Mouse (Mus musculus) leukemia stem cell, adult 10-12 weeks (primary cell): ENCODE data around the gene Paf1. TPM values are rescaled to one million over a fixed set of nuclear protein-coding genes. Genes with fewer than 3 reads are reported as not detected.

ENCODE experiments used
- polyA plus RNA-seq: library from polyadenylated mRNA; stranded (reverse); fragments of >175 nt; gene quantifications from 2 replicates; pipeline ENCODE4 v1.2.3, GENCODE M21; 2012; ENCODE audit warnings: low replicate concordance

Paf1 gene
- polyA plus RNA-seq, result 69.3 and 112 TPM in 2 replicates

DNA sequence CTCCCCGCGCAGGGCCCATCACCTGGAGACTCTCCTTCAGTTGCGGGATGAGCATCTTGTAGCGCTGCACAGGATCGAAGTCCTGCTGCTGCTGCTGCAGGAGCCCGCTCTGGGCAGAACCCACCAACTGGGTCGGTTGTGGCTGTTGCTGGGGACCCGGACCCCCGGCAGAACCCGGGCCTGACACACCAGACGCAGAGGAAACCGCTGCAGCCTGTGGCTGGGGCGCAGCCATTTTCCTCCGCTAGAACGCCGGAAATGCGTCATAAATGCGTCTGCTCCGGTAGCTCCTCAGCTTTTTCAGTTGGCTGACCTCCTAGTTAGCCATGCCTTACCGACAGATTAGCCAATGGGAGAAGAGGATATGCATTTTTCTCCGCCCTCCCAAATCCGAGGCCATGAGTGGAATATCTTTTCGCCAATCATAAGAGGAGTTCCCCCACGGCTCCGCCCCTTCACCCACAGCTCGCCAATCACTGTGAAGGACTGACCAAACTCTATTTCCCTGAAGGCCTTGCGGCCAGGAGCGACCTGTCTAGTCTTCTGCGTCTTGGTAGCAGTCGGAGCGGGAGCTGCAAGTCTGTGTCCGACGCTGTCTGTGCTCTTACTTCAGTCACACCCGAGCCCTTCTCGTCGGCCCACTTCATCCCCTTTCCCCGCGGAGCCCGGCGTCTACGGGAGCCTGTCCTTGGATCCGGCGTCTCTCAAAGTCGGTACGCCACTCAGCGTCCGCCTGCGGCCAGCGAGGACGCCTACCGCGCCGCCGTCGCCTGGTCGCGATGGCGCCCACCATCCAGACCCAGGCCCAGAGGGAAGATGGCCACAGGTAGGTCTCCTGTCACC, at the start of gene Paf1, which contains the start of gene Med29:
Gene Paf1, plus strand, starts transcription at position 523 of the 843 bp plus-strand sequence.
Gene Med29, minus strand, starts transcription at position 280 of the 843 bp plus-strand sequence.

DNA sequence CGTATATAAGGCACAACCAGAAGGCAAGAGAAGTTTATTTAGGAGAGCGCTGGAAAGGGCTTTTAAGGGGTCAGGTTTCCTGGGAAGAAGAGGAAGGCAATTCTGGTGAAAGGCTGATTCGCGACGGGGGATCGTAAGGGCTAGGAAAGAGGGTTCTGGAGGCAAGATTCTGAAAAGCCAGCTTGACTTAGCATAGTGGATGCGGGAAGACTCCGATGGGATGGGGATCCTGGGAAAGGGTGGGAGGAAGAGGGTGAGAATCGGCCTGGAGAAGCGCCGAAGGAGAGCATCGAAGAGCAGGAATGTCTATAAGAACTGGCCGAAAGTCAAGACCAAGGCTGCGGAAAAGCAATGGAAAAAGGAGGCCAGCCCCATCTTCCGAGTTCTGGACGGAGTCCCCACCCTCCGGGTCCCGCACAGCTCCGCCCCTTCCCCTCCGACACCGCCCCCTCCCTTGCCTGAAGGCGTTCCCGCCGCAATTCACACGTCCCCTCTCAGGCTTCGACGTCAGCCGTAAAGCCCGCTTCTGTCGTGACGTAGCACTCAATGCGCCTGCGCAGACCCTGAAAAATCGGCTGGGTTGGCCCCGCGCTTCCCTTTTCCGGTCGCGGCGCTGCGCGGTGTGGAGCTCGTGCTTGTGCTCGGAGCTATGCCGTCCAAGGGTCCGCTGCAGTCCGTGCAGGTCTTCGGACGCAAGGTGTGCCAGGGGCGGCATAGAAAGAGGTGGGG, 42.4 kb upstream of the Paf1 start, which contains the start of gene Rps16:
Gene Rps16, plus strand, starts transcription at position 498 of the 729 bp plus-strand sequence.

DNA sequence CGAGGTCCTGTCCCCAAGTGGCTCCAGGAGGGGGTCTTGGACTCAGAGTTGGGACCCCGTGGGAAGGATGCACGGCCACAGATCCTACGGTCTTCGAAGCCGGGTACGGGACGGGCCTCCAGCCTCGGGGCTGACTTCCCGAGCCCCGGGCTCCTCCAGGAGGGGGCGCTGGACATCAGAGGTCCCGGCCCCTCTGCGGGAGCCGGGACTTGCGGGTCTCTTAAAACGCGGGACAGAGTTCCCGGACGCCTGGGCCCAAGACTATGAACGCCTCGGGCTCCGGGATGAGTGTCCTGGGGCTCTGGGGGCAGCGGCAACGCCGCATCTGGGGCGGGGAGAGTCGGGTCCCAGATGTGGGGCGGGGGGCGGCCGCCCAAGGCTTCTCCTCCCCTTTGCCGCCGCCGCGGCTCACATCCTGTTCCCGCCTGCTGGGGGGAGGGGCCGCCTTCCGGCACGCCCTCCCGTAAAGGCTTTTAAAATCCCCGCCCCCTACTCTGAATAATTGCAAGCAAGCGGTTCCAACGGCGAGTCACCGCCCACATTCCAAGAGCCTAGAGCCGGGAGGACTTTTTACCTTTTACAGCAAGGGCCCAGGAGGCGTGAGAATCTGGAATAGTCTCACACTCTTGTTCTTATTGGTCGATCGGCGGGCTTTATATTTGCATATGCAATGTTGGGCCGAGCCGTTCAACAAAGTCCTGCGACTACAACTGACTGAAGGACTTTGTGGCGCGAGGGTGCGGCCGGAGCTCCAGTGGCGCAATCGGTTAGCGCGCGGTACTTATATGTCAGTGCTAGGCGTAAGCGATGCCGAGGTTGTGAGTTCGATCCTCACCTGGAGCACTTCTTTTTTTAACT, 20.3 kb upstream of the Paf1 start, which contains the start of gene Plekhg2:
Gene Plekhg2, minus strand, starts transcription at position 349 of the 858 bp plus-strand sequence.

DNA sequence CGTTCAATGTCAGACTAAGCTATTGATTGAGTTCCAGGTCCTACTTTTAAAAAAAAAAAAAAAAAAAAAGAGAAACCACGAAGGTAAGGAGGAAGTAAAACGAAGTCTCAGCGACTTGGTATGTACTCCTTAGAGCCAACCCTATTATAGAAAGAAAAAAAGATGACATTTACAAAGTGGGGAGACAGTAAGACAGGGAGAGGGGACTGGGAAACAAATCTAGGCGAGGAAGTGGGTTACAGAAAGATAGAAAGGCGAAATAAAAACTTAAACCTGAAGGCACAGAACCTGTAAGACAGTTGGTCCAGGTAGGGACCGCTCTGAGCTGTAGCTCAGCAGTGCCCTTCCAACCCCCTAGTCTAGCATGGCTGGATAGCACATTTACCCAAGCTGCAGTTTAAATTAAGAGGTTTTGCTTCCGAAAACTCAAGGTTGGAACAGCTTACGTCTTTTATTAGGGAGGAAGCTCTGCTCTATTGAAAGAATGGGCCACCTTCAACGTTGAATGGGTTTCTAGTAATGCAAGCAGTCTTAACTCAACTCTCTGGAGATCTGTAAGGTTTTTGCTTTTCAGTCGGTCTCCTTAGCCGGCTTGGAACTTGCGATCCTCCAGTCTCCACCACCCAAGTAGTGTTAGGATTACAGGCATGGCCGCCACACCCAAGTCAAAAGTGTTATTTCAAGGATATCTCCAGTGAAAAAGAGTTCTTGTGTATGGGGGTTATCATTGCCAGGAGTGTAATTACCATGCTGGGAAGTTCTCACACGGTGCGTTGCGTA, 12.3 kb upstream of the Paf1 start, which contains the start of gene Zfp36:
Gene Zfp36, minus strand, starts transcription at position 17 of the 780 bp plus-strand sequence.

DNA sequence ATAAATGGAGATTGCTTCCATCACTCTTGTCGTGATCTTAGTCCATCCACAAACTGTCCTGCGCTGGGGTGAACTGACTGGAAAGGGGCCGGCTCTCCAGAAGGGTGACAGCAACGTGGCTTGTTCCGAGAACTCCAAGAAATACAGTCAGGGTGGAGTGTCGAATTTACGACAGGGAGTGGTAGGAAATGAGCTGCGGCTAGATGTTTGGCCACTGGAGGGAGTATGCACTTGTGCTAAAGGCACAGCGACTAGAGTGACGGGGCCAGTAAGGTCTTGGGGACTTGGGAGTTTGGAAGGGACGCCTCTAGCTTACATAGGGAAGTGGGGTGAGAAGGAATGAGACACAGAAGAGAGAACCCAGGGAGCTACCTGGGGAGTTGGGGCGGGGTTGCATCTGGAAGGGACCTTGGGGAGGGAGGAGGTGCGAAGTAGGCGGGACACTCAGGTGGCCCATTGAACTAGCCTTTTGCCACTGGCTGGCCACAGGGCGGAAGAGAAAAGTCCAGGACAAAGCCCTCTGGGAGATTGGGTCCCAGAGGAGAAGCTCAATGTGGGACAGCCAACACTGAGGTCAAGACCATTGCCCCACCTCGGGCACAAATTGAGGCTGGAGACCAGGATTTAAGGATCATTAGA, 44.3 kb downstream of the Paf1 start, which contains the start of gene Gmfg:
Gene Gmfg, plus strand, starts transcription at position 516 of the 639 bp plus-strand sequence.

Other genes with a start within 250 kb of the Paf1 start
- gene Fbl, start 223.2 kb upstream of the Paf1 start, polyA plus RNA-seq, result 174 and 407 TPM in 2 replicates
- gene Dyrk1b, start 213.5 kb upstream of the Paf1 start, polyA plus RNA-seq, result 77.0 and 127 TPM in 2 replicates
- 2.2 and 4.9 TPM in 2 replicates for gene Eid2, start 125.1 kb upstream of the Paf1 start, polyA plus RNA-seq
- gene Eid2b, start 115.2 kb upstream of the Paf1 start, polyA plus RNA-seq, result 4.1 and 13.4 TPM in 2 replicates
- not detected in 2 replicates for gene Selenov, start 101.8 kb upstream of the Paf1 start, polyA plus RNA-seq
- gene Dll3, start 90.7 kb upstream of the Paf1 start, polyA plus RNA-seq, result 0.29 and 0.88 TPM in 2 replicates
- 282 and 375 TPM in 2 replicates for gene Timm50, start 80.9 kb upstream of the Paf1 start, polyA plus RNA-seq
- 77.8 and 132 TPM in 2 replicates for gene Supt5, start 54.2 kb upstream of the Paf1 start, polyA plus RNA-seq
- gene Rps16, start 42.3 kb upstream of the Paf1 start, polyA plus RNA-seq, result 186 and 1,166 TPM in 2 replicates
- 33.7 and 46.3 TPM in 2 replicates for gene Plekhg2, start 20.4 kb upstream of the Paf1 start, polyA plus RNA-seq
- gene Zfp36, start 12.7 kb upstream of the Paf1 start, polyA plus RNA-seq, result 121 and 173 TPM in 2 replicates
- 11.5 and 21.2 TPM in 2 replicates for gene Med29, start 243 bp upstream of the Paf1 start, polyA plus RNA-seq
- 0.46 and 2.5 TPM in 2 replicates for gene Gmfg, start 44.5 kb downstream of the Paf1 start, polyA plus RNA-seq
- 0.54 and 0.84 TPM in 2 replicates for gene Lrfn1, start 59.0 kb downstream of the Paf1 start, polyA plus RNA-seq
- not detected in 2 replicates for gene Ifnl2, start 117.5 kb downstream of the Paf1 start, polyA plus RNA-seq
- gene Ifnl3, start 129.9 kb downstream of the Paf1 start, polyA plus RNA-seq, result not detected in 2 replicates
- not detected in 2 replicates for gene Sycn, start 147.9 kb downstream of the Paf1 start, polyA plus RNA-seq
- gene Nccrp1, start 154.3 kb downstream of the Paf1 start, polyA plus RNA-seq, result 0.15 and 0.30 TPM in 2 replicates
- 121 and 137 TPM in 2 replicates for gene Samd4b, start 205.2 kb downstream of the Paf1 start, polyA plus RNA-seq
- 59.1 and 63.0 TPM in 2 replicates for gene Pak4, start 205.2 kb downstream of the Paf1 start, polyA plus RNA-seq
- not detected in 2 replicates for gene Acp7, start 238.4 kb downstream of the Paf1 start, polyA plus RNA-seq